Mouse (Mus musculus) heart, embryonic 16.5 days (tissue): ENCODE data around the gene Ctc1. TPM values are rescaled to one million over a fixed set of nuclear protein-coding genes. Genes with fewer than 3 reads are reported as not detected.

ENCODE experiments used
- ATAC-seq: fragments of 200-750 bp; cut with Nextera tagmentation; replicated peaks from 2 replicates; pipeline ENCODE4 v1.8.0; 2017; ENCODE audit warnings: moderate number of reproducible peaks; ENCODE audit not compliant: insufficient read depth, low FRiP score; ENCODE audit errors: extremely low read depth
- H3K27ac ChIP-seq: fragments of 300-500 bp; sonication (generic); 2 replicates; pipeline ENCODE4 v1.5.1; 2014; ENCODE audit warnings: mild to moderate bottlenecking, low read length, control low read depth, moderate library complexity
- H3K27me3 ChIP-seq: fragments of 300-500 bp; sonication (generic); 2 replicates; pipeline ENCODE4 v1.6.1; 2014; ENCODE audit warnings: low read length, mixed read lengths; ENCODE audit not compliant: control insufficient read depth, insufficient read depth
- H3K36me3 ChIP-seq: fragments of 300-500 bp; sonication (generic); 2 replicates; pipeline ENCODE4 v1.6.1; 2014; ENCODE audit not compliant: control insufficient read depth, insufficient read depth
- H3K4me1 ChIP-seq: fragments of 300-500 bp; sonication (generic); 2 replicates; pipeline ENCODE4 v1.6.1; 2014; ENCODE audit warnings: low read length, mixed read lengths; ENCODE audit not compliant: control insufficient read depth, insufficient read depth
- H3K4me2 ChIP-seq: fragments of 300-500 bp; sonication (generic); 2 replicates; pipeline ENCODE4 v1.6.1; 2014; ENCODE audit warnings: low read depth, mild to moderate bottlenecking, control low read depth, low read length
- H3K4me3 ChIP-seq: fragments of 300-500 bp; sonication (generic); 2 replicates; pipeline ENCODE4 v1.5.1; 2014; ENCODE audit warnings: mild to moderate bottlenecking, control low read depth, low read length
- H3K9ac ChIP-seq: fragments of 300-500 bp; sonication (generic); 2 replicates; pipeline ENCODE4 v1.6.1; 2014; ENCODE audit warnings: low read length, control low read depth
- H3K9me3 ChIP-seq: fragments of 300-500 bp; sonication (generic); replicated peaks from 2 replicates; pipeline ENCODE4 v1.6.1; 2016; ENCODE audit warnings: low read length; ENCODE audit not compliant: control insufficient read depth
- WGBS: fragments of 180-500 bp; shearing (Covaris S2); extraction: QIAGEN DNeasy Blood & Tissue Kit; methylation state at CpG from one replicate; pipeline ENCODE4 v1.1.7; 2014; 5-methylcytosine and 5-hydroxymethylcytosine counted together
- polyA plus RNA-seq: library from polyadenylated mRNA; unstranded; fragments of >200 nt; fragmentation: Nextera tagmentation; extraction: Ambion mirVana; gene quantifications from 2 replicates; pipeline ENCODE4 v1.2.1, GENCODE M21; 2015

Ctc1 gene
- polyA plus RNA-seq, 1 experiment from 2014 or later = 44.4 TPM

DNA sequence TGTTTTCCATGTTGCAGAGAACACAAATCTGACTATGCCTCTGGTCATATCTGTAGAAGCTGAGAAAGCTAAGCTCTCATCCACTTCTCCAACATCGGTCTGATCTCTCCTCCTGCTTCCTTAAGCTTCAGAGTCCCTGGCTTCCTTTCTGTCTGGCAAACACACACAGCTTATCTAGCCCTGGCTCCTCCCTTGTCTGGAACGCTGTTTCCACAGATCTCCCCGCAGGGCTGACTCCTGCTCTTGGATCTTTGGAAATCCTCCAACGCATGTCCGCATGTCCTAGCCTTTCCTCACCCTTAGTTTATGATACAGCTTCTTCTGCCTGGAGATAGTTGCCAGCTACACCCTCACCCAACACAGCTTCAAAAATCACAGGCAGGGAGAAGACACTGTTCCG, 51.9 kb downstream of the Ctc1 start:
- Histone ChIP-seq H3K4me1 (peaks cover 42% of the 10 kb centered on the region), H3K4me3 (no peak overlapping the region; the same call in 1 of the 2 replicates), H3K9ac (peak overlapping the region; percentile 41; the same call in 1 of the 2 replicates), H3K4me2 (peak overlapping the region; percentile 76), H3K9me3 (no peaks in the 10 kb centered on the region), H3K27ac (peak overlapping the region; percentile 94), H3K36me3 (no peaks in the 10 kb centered on the region), H3K27me3 (no peaks in the 10 kb centered on the region)
- WGBS = 13% methylated on average over 6 of the region's 6 CpGs
- 0 out of 2 replicates have a peak, but pooled peaks have one; percentile 4 for ATAC-seq

DNA sequence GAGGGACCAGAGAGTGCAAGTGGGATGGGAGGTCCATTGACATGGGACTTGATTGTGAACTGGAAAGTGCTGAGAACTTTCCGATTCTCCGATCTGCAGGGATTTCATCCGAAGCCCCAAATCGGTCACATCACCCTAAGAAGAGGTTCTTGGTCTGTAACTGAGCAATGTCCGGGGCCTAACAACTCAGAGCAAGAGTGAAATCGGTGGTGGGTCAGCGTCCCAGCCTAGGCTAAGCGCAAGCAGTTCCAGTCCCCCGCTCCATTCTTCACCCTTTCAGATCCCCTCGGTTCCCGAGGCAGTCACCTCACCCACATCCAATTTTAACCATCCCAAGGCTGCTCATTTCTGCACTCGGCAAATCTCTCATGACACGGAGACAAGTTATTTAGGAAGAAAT, 54.4 kb downstream of the Ctc1 start:
- no peaks in the 10 kb centered on the region for H3K27me3 ChIP-seq
- H3K4me3 ChIP-seq = peak overlapping the region; percentile 80
- H3K9ac ChIP-seq = peak overlapping the region; percentile 92
- no peaks in the 10 kb centered on the region for H3K9me3 ChIP-seq
- H3K4me1 ChIP-seq = peaks cover 42% of the 10 kb centered on the region
- peak overlapping the region; percentile 96 for H3K27ac ChIP-seq
- ATAC-seq = no peak
- no peaks in the 10 kb centered on the region for H3K36me3 ChIP-seq
- 1% methylated on average over 13 of the region's 13 CpGs for WGBS
- peak overlapping the region; percentile 63 for H3K4me2 ChIP-seq

DNA sequence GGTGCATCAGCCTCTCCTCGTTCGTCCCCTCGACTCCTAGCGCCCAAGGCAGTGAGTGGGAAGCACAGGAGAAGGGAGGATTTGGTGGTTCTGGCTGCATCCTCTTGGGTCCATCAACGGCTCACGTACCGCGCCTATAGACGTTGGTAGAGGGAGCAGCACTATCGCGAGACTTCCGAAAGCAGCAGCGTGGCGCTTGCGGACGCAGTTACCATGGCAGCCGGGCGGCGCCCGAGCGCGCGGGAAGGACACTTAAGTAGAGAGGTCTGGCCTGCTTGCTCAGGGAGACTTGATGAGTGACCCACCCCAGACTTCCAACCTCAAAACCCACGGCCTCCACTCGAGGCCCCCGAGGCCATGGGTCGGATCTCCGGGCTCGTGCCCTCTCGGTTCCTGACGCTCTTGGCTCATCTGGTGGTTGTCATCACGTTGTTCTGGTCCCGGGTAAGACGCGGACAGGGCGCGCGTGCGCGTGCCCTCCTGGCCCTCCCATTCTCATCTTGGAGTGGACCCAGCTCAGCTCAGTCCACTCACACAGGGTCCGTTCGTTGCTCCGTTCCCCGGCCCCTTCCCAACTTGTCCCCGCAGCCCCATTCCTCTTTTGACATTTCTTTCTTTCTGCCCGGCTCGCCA, 55.0 kb downstream of the Ctc1 start, which contains the start of gene Tmem107:
Gene Tmem107, plus strand, starts transcription at position 217 of the 633 bp plus-strand sequence.
- under 1% methylated on average over 47 of the region's 47 CpGs for WGBS
- Histone ChIP-seq H3K4me1 (peaks cover 42% of the 10 kb centered on the region), H3K9me3 (no peaks in the 10 kb centered on the region), H3K36me3 (no peaks in the 10 kb centered on the region), H3K27ac (peak within 1 kb of the TSS; percentile 96), H3K4me3 (peak within 1 kb of the TSS; percentile 80), H3K9ac (peak within 1 kb of the TSS; percentile 92), H3K4me2 (peak within 1 kb of the TSS; percentile 63), H3K27me3 (no peaks in the 10 kb centered on the region)
- peak; percentile 84 for ATAC-seq

DNA sequence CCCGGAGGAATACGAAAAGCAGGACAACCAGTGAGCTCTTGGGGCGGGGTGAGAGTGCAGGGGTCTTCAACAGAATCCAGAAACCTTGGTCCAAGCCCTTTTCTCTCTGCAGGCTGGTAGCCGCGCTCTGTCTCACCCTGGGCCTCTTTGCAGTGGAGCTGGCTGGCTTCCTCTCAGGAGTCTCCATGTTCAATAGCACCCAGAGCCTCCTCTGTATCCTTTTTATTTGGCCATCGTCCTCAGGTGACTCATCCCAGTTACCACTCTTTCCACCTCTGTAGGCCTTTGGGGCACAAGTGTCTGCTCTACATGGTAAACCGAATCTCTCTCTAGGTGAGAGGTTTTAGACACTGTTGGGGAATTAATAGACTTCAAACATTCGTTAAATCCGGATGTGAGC, 55.6 kb downstream of the Ctc1 start:
- peak overlapping the region; percentile 63 for H3K4me2 ChIP-seq
- no peaks in the 10 kb centered on the region for H3K27me3 ChIP-seq
- peak overlapping the region; percentile 80 for H3K4me3 ChIP-seq
- no peak for ATAC-seq
- peaks cover 39% of the 10 kb centered on the region for H3K4me1 ChIP-seq
- peak overlapping the region; percentile 96 for H3K27ac ChIP-seq
- no peaks in the 10 kb centered on the region for H3K36me3 ChIP-seq
- H3K9me3 ChIP-seq = no peaks in the 10 kb centered on the region
- peak overlapping the region; percentile 92 for H3K9ac ChIP-seq
- WGBS = 28% methylated on average over 9 of the region's 9 CpGs

DNA sequence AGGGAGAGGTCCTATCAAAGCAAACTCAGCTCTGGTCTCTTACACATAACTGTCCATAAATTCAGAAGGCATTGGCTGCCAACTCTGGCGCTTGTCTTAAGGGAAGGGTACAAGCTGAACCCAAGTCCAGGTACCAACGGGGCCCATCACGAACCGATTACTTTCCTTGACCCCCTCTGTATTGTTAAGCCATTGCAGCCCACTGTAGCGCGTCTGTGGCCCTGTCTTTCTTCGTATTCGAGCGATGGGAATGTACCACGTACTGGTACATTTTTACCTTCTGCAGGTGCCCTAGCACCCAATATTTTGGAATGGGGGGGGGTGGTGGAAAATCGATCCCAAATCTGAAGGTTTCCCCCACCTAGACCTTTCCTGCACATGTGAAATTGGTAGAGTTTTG, 56.5 kb downstream of the Ctc1 start:
- H3K4me3 ChIP-seq = no peak overlapping the region
- ATAC-seq = no peak
- H3K4me2 ChIP-seq = peak overlapping the region; percentile 64
- WGBS = 81% methylated on average over 11 of the region's 11 CpGs
- peaks cover 37% of the 10 kb centered on the region for H3K4me1 ChIP-seq
- no peaks in the 10 kb centered on the region for H3K36me3 ChIP-seq
- H3K27me3 ChIP-seq = no peaks in the 10 kb centered on the region
- peak overlapping the region; percentile 77 for H3K9ac ChIP-seq
- H3K9me3 ChIP-seq = no peaks in the 10 kb centered on the region
- H3K27ac ChIP-seq = peak overlapping the region; percentile 90

DNA sequence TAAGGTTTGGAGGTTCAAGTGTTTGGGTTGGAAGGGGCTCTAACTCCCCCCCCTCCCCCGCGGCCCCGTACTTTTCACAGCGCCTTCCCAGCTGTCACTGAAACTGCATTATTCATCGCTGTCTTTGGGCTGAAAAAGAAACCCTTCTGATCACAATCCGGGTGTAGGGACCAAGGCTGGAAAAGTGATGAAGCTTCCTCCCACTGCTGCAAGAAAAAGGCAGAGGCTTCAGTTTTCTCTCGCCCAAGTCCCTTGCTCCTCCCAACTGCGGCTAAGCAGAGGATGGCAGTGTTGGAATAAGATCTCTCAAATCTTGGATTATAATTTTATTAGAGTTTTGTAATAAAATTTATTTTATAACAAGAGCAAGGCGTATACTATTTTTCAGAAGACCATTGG, 57.0 kb downstream of the Ctc1 start:
- 15% methylated on average over 9 of the region's 9 CpGs for WGBS
- Histone ChIP-seq H3K9ac (peak overlapping the region; percentile 77), H3K4me1 (peaks cover 33% of the 10 kb centered on the region), H3K36me3 (no peaks in the 10 kb centered on the region), H3K27ac (peak overlapping the region; percentile 90), H3K9me3 (no peaks in the 10 kb centered on the region), H3K4me3 (peak overlapping the region; percentile 46), H3K4me2 (peak overlapping the region; percentile 64), H3K27me3 (no peaks in the 10 kb centered on the region)
- no peak for ATAC-seq

DNA sequence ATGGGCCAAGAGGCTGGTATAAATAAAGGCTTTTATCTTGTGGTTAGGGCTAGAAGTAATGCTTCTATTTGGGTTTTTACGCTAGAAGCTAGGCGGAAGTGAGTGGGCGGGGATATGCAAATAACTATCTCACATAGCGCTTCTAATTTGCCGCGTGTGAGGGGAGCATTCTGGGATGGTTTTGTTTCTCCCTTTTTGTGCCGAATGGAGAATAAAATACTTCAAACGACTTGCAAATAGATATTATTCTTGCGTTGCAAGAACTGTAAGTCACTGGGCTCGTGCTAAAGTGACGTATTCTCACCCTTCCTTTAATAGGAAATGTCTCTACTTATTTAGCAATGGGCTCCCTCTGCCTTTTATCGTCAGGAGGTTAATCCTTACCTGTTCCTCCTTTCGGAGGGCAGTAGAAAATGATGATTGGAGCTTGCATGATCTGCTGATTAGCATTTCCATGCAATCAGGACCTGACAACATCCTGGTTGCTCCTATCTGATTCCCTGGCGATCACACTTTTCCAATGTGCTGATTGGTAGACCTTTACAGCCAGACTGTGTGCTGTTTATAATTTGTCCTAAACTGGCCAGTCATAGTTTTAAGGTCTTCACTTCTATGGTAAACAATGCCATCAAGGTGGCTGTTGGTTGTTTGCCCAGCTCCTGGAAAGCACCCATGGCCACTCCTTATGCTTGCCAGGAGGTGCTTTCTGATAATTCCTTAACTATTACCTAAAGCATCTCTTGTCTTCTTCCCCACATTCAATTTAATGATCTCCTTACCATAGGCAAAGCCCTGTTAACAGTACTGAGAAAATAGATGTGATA, 57.6 kb downstream of the Ctc1 start:
- peaks cover 31% of the 10 kb centered on the region for H3K4me1 ChIP-seq
- no peaks in the 10 kb centered on the region for H3K27me3 ChIP-seq
- peak overlapping the region; percentile 64 for H3K4me2 ChIP-seq
- under 1% methylated on average over 14 of the region's 14 CpGs for WGBS
- peak overlapping the region; percentile 46 for H3K4me3 ChIP-seq
- peak overlapping the region; percentile 90 for H3K27ac ChIP-seq
- H3K36me3 ChIP-seq = no peaks in the 10 kb centered on the region
- peak; percentile 53 for ATAC-seq
- H3K9me3 ChIP-seq = no peaks in the 10 kb centered on the region
- peak overlapping the region; percentile 77 for H3K9ac ChIP-seq

DNA sequence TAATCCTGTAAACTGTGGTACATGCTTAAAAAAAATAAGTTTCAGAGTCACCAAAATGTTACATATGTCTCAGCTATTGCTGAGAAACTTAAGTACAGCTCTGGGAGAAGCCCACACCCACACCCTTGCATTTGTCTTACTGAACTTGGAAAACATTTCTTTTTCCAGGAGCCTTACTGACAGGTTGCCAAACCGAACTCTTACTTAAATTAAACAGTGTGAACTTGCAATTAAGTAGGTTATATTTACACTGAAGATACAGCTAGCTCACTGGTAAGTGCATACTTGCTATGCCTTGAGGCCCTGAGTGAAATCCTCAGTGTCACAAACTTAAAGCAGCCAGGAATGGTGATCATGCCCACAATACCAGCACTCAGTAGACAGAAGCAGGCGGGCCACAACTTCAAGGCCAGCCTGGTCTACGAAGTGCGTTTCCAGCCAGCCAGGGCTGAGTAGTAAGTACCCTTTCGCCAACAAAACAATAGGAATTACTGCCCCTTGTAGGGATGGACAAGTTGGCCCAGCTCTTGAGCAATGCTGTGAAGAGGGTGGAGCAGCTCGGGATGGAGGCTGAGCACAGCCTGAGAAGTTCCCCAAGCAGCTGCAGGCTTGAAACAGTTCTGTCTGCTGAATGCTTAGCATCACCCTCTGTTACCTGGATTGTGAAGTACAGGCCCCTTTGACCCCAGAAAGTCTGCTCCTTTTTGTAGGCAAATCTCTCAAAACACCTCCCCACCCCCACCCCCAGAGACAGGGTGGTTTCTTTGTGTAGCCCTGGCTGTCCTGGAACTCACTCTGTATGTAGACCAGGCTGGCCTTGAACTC, 58.5 kb downstream of the Ctc1 start:
- no peaks in the 10 kb centered on the region for H3K27me3 ChIP-seq
- H3K9me3 ChIP-seq = no peaks in the 10 kb centered on the region
- ATAC-seq = no peak
- no peak overlapping the region for H3K4me2 ChIP-seq
- no peaks in the 10 kb centered on the region for H3K36me3 ChIP-seq
- H3K9ac ChIP-seq = peak overlapping the region; percentile 77; the same call in 1 of the 2 replicates
- peaks cover 31% of the 10 kb centered on the region for H3K4me1 ChIP-seq
- peak overlapping the region; percentile 90 for H3K27ac ChIP-seq
- 42% methylated on average over 6 of the region's 6 CpGs for WGBS
- no peak overlapping the region for H3K4me3 ChIP-seq
